Mouse (Mus musculus): ENCODE measurements at regions not wholly inside any gene's neighbourhood (a gene's known extent, or its start where the extent isn't known, plus 50 kb on each side); places are given as distances from the start of the nearest gene placed in this dataset.

DNA sequence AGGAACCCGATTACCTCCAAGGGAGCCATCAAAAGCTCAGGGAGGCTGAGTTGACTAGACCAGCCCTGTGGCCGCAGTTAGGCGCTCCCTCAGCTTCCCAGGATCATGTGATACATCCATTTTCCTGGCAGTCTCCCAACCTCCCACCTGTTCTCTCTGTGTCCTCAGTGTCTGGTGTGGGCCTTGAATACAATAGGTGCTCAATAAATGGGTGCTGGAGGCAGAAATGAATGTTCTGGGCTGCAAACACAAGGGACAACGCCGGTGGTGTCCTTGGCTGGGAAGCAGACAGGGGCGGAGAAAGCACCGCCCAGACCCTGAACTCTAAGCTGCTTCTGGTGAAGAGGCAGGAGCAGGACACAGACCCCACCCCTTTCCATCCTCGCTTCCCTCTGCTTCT lies 93.3 kb upstream of the Runx3 start:
- Histone ChIP-seq H3K9ac (ENCODE audit: low read length) (no peak overlapping the region), H3K36me3 (ENCODE audit: control insufficient read depth, insufficient read depth, low read length) (no peaks in the 10 kb centered on the region), H3K4me2 (ENCODE audit: low read length) (no peak overlapping the region), H3K9me3 (replicated peaks; ENCODE audit: control insufficient read depth, low read length) (no peaks in the 10 kb centered on the region), H3K4me3 (ENCODE audit: low read depth, low read length) (no peak overlapping the region), H3K27me3 (replicated peaks; ENCODE audit: control insufficient read depth, insufficient read depth, low read length) (no peaks in the 10 kb centered on the region), H3K27ac (ENCODE audit: low read depth, low read length) (no peak overlapping the region), H3K4me1 (ENCODE audit: control insufficient read depth, insufficient read depth, low read length) (no peaks in the 10 kb centered on the region)
- 56% methylated on average over 8 of the region's 8 CpGs for WGBS
- DNase-seq (ENCODE audit: low spot score) (no peak), ATAC-seq (no peak)

DNA sequence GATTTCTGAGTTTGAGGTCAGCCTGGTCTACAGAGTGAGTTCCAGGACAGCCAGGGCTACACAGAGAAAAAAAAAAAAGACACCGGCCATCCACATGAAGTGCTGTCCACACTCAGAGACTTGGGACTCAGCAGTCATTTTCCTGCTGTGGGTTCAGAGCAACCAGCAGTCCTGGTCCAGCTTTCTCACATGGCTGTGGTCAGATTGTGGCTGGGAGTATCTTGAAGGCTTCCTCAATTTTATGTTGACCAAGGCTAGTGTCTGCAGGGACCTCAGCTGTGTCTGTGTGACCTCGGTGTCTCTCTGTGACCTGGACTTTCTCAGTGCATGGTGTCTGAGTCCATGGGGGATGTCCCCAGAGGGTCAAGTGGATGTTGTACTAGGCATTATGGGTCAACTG lies 90.7 kb upstream of the Runx3 start:
- 92% methylated on average over 2 of the region's 2 CpGs for WGBS
- ATAC-seq: no peak
- H3K27ac ChIP-seq (ENCODE audit: low read depth, low read length): no peak overlapping the region

DNA sequence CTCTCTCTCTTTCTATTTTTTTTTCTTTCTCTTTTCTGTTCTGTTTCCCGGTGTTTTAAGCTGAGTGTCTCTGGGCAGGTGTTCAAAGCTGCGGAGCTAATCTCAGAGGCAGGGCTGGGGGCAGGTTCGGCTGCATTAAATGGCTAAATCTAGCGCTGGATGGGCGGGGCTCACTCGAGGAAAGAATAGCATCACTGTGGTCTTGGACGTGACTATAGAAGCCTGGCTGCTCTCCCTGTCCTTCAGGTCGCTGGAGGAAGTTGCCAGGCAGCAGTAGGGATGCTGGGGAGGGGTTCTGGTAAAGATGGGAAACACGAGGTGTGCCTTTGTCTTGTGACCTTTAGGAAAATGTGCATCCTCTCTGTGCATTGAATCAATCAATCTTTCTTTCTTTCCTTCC lies 88.0 kb upstream of the Runx3 start:
- Histone ChIP-seq H3K9ac (ENCODE audit: low read length) (no peak overlapping the region), H3K9me3 (replicated peaks; ENCODE audit: control insufficient read depth, low read length) (no peaks in the 10 kb centered on the region), H3K4me3 (ENCODE audit: low read depth, low read length) (no peak overlapping the region), H3K27me3 (replicated peaks; ENCODE audit: control insufficient read depth, insufficient read depth, low read length) (no peaks in the 10 kb centered on the region), H3K36me3 (ENCODE audit: control insufficient read depth, insufficient read depth, low read length) (no peaks in the 10 kb centered on the region), H3K4me1 (ENCODE audit: control insufficient read depth, insufficient read depth, low read length) (no peaks in the 10 kb centered on the region), H3K27ac (ENCODE audit: low read depth, low read length) (no peak overlapping the region), H3K4me2 (ENCODE audit: low read length) (no peak overlapping the region)
- WGBS: 16% methylated on average over 9 of the region's 9 CpGs
- ATAC-seq (no peak), DNase-seq (ENCODE audit: low spot score) (no peak)

More for the DNA sequence above, 90.7 kb upstream of the Runx3 start:
- H3K9me3 ChIP-seq (replicated peaks; ENCODE audit: control insufficient read depth, low read length): no peaks in the 10 kb centered on the region
- no peak overlapping the region for H3K4me2 ChIP-seq (ENCODE audit: low read length)
- no peaks in the 10 kb centered on the region for H3K36me3 ChIP-seq (ENCODE audit: control insufficient read depth, insufficient read depth, low read length)
- no peaks in the 10 kb centered on the region for H3K4me1 ChIP-seq (ENCODE audit: control insufficient read depth, insufficient read depth, low read length)
- no peak overlapping the region for H3K4me3 ChIP-seq (ENCODE audit: low read depth, low read length)
- DNase-seq (ENCODE audit: low spot score): no peak
- no peaks in the 10 kb centered on the region for H3K27me3 ChIP-seq (replicated peaks; ENCODE audit: control insufficient read depth, insufficient read depth, low read length)
- H3K9ac ChIP-seq (ENCODE audit: low read length): no peak overlapping the region

DNA sequence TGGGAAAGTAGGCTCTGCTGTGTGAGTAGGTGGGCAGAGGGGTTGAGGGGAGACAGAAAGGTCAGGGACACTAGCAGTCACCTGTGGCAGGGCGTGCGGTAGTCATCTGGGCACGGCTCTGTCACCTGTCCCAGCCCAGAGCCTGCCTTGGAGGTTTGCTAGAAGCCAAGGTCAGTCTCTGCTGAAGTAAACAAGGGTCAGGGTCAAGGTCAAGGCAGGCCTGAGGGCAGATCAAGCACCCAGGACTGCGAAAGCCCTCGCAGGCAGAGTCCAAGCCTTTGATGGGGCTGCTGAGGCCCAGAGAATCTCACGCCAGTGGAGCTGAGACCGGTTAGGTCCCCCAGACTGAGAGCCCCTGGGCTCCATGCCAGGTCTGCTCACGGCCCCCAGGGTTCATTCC lies 87.2 kb upstream of the Runx3 start:
- WGBS: 64% methylated on average over 8 of the region's 8 CpGs
- Histone ChIP-seq H3K27ac (ENCODE audit: low read depth, low read length) (no peak overlapping the region), H3K27me3 (replicated peaks; ENCODE audit: control insufficient read depth, insufficient read depth, low read length) (no peaks in the 10 kb centered on the region), H3K36me3 (ENCODE audit: control insufficient read depth, insufficient read depth, low read length) (no peaks in the 10 kb centered on the region), H3K4me2 (ENCODE audit: low read length) (no peak overlapping the region), H3K4me3 (ENCODE audit: low read depth, low read length) (no peak overlapping the region), H3K9me3 (replicated peaks; ENCODE audit: control insufficient read depth, low read length) (no peaks in the 10 kb centered on the region), H3K4me1 (ENCODE audit: control insufficient read depth, insufficient read depth, low read length) (no peaks in the 10 kb centered on the region), H3K9ac (ENCODE audit: low read length) (no peak overlapping the region)
- no peak for ATAC-seq
- DNase-seq (ENCODE audit: low spot score): no peak

DNA sequence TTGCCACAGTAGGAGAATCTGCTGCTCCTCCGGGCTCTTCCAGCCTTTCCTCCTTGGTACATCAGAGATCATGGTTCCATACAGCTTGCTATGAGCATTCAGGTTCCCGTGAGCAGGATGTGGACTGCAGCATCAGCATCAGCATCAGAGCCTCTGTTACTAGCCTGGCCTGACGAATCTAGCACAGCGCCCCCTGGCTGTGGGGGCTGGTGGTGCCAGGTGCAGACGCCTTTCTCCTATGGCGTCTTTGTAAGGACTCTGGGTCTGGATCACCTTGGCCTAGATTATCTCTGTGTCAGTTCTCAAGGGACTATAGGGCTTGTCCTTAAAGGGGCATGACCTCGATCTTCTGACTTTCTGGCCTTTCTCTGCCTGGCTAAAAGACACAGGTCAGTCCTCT lies 86.0 kb upstream of the Runx3 start:
- ATAC-seq: no peak
- no peaks in the 10 kb centered on the region for H3K4me1 ChIP-seq (ENCODE audit: control insufficient read depth, insufficient read depth, low read length)
- H3K9ac ChIP-seq (ENCODE audit: low read length): no peak overlapping the region
- no peak overlapping the region for H3K4me3 ChIP-seq (ENCODE audit: low read depth, low read length)
- no peaks in the 10 kb centered on the region for H3K9me3 ChIP-seq (replicated peaks; ENCODE audit: control insufficient read depth, low read length)
- WGBS: 32% methylated on average over 7 of the region's 7 CpGs
- H3K27ac ChIP-seq (ENCODE audit: low read depth, low read length): no peak overlapping the region
- DNase-seq (ENCODE audit: low spot score): peak; percentile 13
- H3K27me3 ChIP-seq (replicated peaks; ENCODE audit: control insufficient read depth, insufficient read depth, low read length): no peaks in the 10 kb centered on the region
- no peaks in the 10 kb centered on the region for H3K36me3 ChIP-seq (ENCODE audit: control insufficient read depth, insufficient read depth, low read length)
- no peak overlapping the region for H3K4me2 ChIP-seq (ENCODE audit: low read length)

DNA sequence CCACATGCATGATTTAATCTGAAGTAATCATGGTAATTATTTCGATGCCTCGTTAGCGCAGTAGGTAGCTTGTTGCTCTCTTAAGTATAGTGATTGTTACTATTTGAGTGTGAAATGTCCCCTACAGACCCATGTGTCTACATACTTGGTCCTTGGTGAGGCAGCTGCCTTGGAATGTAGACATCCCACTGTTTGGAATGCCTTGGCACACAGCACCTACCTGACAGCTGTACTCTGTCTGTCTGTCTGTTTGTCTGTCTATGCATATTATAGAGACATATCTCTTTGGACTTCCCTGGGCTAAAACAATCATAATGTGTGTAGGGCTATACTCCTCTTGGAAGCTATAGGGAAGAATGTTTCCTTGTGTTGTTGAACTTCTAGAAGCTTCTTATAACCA lies 83.7 kb upstream of the Runx3 start:
- DNase-seq (ENCODE audit: low spot score): no peak
- Histone ChIP-seq H3K4me1 (ENCODE audit: control insufficient read depth, insufficient read depth, low read length) (no peaks in the 10 kb centered on the region), H3K9me3 (replicated peaks; ENCODE audit: control insufficient read depth, low read length) (no peaks in the 10 kb centered on the region), H3K27me3 (replicated peaks; ENCODE audit: control insufficient read depth, insufficient read depth, low read length) (no peaks in the 10 kb centered on the region), H3K36me3 (ENCODE audit: control insufficient read depth, insufficient read depth, low read length) (no peaks in the 10 kb centered on the region), H3K9ac (ENCODE audit: low read length) (no peak overlapping the region), H3K27ac (ENCODE audit: low read depth, low read length) (no peak overlapping the region), H3K4me2 (ENCODE audit: low read length) (no peak overlapping the region), H3K4me3 (ENCODE audit: low read depth, low read length) (no peak overlapping the region)
- WGBS: 62% methylated on average over 3 of the region's 3 CpGs
- ATAC-seq: no peak

DNA sequence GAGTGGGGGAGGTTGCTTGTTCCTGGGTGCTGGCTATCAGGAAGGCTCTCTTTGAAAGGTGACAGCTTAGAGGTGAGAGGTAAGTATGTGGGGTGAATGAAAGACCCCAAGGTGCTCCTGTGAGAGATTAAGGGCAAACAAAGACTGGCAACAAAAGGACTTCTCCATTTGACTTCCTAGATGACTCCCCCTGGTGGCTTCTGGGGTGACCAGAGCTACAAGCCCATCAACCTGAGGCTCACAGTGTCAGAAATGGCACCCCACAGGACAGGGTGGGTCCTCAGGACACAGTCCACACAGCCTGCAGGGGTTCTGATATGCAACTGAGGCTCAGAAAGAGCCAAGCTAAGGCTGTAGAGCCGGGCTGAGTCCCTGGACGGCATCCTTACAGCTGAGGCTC lies 81.2 kb upstream of the Runx3 start:
- Histone ChIP-seq H3K4me3 (ENCODE audit: low read depth, low read length) (no peak overlapping the region), H3K27ac (ENCODE audit: low read depth, low read length) (no peak overlapping the region), H3K36me3 (ENCODE audit: control insufficient read depth, insufficient read depth, low read length) (no peaks in the 10 kb centered on the region), H3K4me2 (ENCODE audit: low read length) (no peak overlapping the region), H3K4me1 (ENCODE audit: control insufficient read depth, insufficient read depth, low read length) (no peaks in the 10 kb centered on the region), H3K9ac (ENCODE audit: low read length) (no peak overlapping the region), H3K9me3 (replicated peaks; ENCODE audit: control insufficient read depth, low read length) (no peaks in the 10 kb centered on the region), H3K27me3 (replicated peaks; ENCODE audit: control insufficient read depth, insufficient read depth, low read length) (no peaks in the 10 kb centered on the region)
- ATAC-seq (no peak), DNase-seq (ENCODE audit: low spot score) (no peak)
- 100% methylated on average over 2 of the region's 2 CpGs for WGBS

DNA sequence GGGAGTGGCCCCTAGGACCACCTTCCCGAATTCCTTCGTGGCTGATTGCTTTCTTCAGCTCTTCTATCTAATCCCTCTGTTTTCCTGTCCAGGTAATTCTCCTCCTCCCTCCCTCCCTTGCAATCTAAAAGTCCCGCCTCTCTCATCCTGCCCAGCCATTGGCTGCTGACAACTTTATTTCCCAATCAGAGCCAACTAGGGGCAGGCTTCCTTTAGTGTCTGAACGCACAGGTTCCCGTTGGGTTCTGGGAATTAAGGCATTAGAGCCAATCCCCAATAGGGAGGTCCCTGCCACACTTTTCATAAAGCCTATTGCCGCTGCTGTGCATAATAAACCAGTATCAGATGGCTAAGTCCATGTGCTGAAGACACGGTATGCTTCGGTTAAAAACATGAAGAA lies 78.5 kb upstream of the Runx3 start:
- H3K9me3 ChIP-seq (replicated peaks; ENCODE audit: control insufficient read depth, low read length): no peaks in the 10 kb centered on the region
- H3K27ac ChIP-seq (ENCODE audit: low read depth, low read length): no peak overlapping the region
- no peaks in the 10 kb centered on the region for H3K4me1 ChIP-seq (ENCODE audit: control insufficient read depth, insufficient read depth, low read length)
- no peak overlapping the region for H3K4me3 ChIP-seq (ENCODE audit: low read depth, low read length)
- H3K36me3 ChIP-seq (ENCODE audit: control insufficient read depth, insufficient read depth, low read length): no peaks in the 10 kb centered on the region
- no peak overlapping the region for H3K4me2 ChIP-seq (ENCODE audit: low read length)
- WGBS: 40% methylated on average over 8 of the region's 8 CpGs
- no peaks in the 10 kb centered on the region for H3K27me3 ChIP-seq (replicated peaks; ENCODE audit: control insufficient read depth, insufficient read depth, low read length)
- no peak for ATAC-seq
- no peak overlapping the region for H3K9ac ChIP-seq (ENCODE audit: low read length)
- DNase-seq (ENCODE audit: low spot score): no peak

DNA sequence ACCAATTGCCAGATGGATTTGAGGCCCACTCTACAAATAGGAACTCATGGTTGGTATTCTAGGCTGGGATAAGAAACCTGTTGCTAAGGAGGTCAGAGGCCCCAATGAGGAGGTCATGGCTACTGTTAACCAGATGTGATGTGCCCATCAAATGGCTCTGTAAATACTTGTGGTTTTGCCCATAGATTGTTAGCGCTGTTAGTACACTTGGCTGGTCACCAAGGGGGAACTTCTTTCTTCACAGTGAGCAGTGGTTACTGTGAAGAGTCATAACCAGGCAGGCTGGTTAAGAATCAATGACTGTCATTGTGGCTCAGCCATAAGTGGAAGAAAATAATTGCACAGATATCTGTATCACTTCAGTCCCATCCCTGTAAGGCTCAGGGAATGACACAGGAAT lies 78.0 kb upstream of the Runx3 start:
- DNase-seq (ENCODE audit: low spot score) (no peak), ATAC-seq (no peak)
- Histone ChIP-seq H3K4me3 (ENCODE audit: low read depth, low read length) (no peak overlapping the region), H3K4me1 (ENCODE audit: control insufficient read depth, insufficient read depth, low read length) (no peaks in the 10 kb centered on the region), H3K27ac (ENCODE audit: low read depth, low read length) (no peak overlapping the region), H3K9me3 (replicated peaks; ENCODE audit: control insufficient read depth, low read length) (no peaks in the 10 kb centered on the region), H3K27me3 (replicated peaks; ENCODE audit: control insufficient read depth, insufficient read depth, low read length) (no peaks in the 10 kb centered on the region), H3K9ac (ENCODE audit: low read length) (no peak overlapping the region), H3K36me3 (ENCODE audit: control insufficient read depth, insufficient read depth, low read length) (no peaks in the 10 kb centered on the region), H3K4me2 (ENCODE audit: low read length) (no peak overlapping the region)
- 97% methylated on average over 1 of the region's 1 CpGs for WGBS

DNA sequence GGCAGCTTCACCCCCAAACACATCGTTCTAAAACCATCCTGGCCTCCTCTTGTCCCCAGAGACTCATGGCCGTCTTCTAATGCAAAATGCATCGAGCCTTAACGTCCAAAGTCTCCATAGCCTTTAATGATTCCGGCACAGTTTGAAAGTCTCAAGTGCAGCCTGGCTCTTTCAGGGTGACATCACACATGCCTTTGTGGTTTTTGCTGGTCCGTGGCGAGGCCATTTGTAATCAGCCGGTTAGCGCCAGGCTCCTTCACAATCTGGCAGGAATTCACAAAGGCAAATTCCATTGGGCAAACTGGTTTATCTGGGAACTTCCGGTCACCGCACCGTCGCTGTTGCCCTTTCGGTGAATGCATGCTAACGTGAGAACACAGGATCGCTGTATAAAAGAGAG lies 75.4 kb upstream of the Runx3 start:
- 67% methylated on average over 16 of the region's 16 CpGs for WGBS
- Histone ChIP-seq H3K4me2 (ENCODE audit: low read length) (no peak overlapping the region), H3K4me3 (ENCODE audit: low read depth, low read length) (no peak overlapping the region), H3K36me3 (ENCODE audit: control insufficient read depth, insufficient read depth, low read length) (no peaks in the 10 kb centered on the region), H3K9ac (ENCODE audit: low read length) (no peak overlapping the region), H3K9me3 (replicated peaks; ENCODE audit: control insufficient read depth, low read length) (no peaks in the 10 kb centered on the region), H3K27ac (ENCODE audit: low read depth, low read length) (no peak overlapping the region), H3K27me3 (replicated peaks; ENCODE audit: control insufficient read depth, insufficient read depth, low read length) (no peaks in the 10 kb centered on the region), H3K4me1 (ENCODE audit: control insufficient read depth, insufficient read depth, low read length) (no peaks in the 10 kb centered on the region)
- DNase-seq (ENCODE audit: low spot score) (no peak), ATAC-seq (no peak)
